Mouse (Mus musculus): ENCODE results near the gene Usp18. TPM values are rescaled to one million over a fixed set of nuclear protein-coding genes. Genes with fewer than 3 reads are reported as not detected.

Gene Usp18
- total RNA-seq (2015; ENCODE audit: low replicate concordance) (23.1 and 29.3 TPM in 2 replicates), total RNA-seq (2017; ENCODE audit: low replicate concordance) (19.1 and 26.8 TPM in 2 replicates)

GRCm38 (mm10) chr6:121245127-121246036 is at the start of gene Usp18:
TSS of gene Usp18 (plus strand) at chr6:121245906.
- ATAC-seq (replicated peaks; ENCODE audit: low FRiP score, poor library complexity, severe bottlenecking): peak; percentile 97

- no peak for ATAC-seq (replicated peaks; ENCODE audit: low FRiP score, poor library complexity, severe bottlenecking)
These were observed 47.8 kb upstream of the Usp18 start for GRCm38 (mm10) chr6:121197807-121198365.

GRCm38 (mm10) chr6:121200458-121200857 is 45.2 kb upstream of the Usp18 start:
- no peak for ATAC-seq (replicated peaks; ENCODE audit: low FRiP score, poor library complexity, severe bottlenecking)

DNA sequence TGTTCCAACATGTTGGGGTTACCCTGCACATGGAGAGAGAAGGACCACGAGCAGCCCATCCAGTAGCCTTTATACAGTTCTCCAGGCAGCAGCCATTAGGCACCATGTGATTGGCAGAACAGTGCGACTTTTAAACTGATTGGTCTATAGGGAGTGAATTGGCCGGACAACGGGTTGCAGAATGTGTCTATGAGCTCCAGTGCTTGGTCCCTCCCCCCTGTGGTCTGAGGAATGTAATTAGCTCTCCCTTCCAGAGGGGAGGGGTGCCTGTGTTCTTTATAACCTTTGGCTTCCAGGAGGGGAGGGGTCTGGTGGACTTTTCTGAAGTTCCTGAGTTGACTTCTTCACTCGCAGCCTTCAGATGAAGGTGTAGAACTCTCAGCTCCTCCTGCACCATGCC is 43.7 kb upstream of the Usp18 start:
- ATAC-seq (replicated peaks; ENCODE audit: low FRiP score, poor library complexity, severe bottlenecking): no peak

- no peak for ATAC-seq (replicated peaks; ENCODE audit: low FRiP score, poor library complexity, severe bottlenecking)
These were observed 39.2 kb upstream of the Usp18 start for GRCm38 (mm10) chr6:121206481-121206880.

DNA sequence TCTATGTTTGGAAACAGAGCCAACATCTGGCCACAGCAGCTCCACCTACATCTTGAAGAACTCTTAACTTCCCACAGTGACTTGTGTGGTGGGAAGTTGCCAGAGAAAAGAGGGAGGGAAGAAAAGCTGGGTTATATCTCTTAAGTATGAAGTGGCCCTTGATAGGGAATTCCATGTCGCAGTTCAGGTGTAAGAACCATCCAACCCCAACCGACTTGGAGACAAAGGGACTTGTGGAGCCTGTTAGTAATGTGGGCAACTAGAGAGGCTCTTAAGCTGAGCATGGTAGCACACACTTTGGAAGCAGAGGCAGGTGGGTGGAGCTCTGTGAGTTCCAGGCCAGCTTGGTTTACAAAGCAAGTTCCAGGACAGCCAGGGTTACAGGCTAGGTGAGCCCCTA is 36.1 kb upstream of the Usp18 start:
- ATAC-seq (replicated peaks; ENCODE audit: low FRiP score, poor library complexity, severe bottlenecking): no peak

- no peak for ATAC-seq (replicated peaks; ENCODE audit: low FRiP score, poor library complexity, severe bottlenecking)
These were observed 35.4 kb upstream of the Usp18 start, which contains the start of gene Tuba8 for GRCm38 (mm10) chr6:121210149-121210925. TSS of gene Tuba8 (plus strand) at chr6:121210696.

GRCm38 (mm10) chr6:121210926-121211289 is 34.8 kb upstream of the Usp18 start:
- ATAC-seq (replicated peaks; ENCODE audit: low FRiP score, poor library complexity, severe bottlenecking): no peak

- no peak for ATAC-seq (replicated peaks; ENCODE audit: low FRiP score, poor library complexity, severe bottlenecking)
These were observed 34.0 kb upstream of the Usp18 start for GRCm38 (mm10) chr6:121211743-121212142.

- no peak for ATAC-seq (replicated peaks; ENCODE audit: low FRiP score, poor library complexity, severe bottlenecking)
These were observed 32.7 kb upstream of the Usp18 start for GRCm38 (mm10) chr6:121212988-121213387.

DNA sequence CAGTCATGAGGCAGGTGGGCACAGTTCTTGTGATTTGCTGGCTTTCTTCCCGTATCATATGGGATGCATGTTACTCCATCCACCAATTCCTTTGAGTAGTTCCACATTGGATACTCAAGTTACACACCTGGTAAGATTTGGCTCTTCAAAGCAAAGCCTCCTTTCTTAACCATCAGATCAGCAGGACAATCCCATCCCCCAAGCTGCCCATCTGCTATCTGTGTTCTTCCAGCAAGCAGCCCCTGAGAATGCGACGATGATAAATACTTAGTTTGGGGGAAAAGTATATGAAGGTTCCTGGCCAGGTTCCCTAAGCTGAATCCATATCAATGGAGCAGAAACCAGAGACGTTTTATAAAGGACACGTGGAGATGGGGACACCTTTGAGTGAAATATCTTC is 31.5 kb upstream of the Usp18 start:
- ATAC-seq (replicated peaks; ENCODE audit: low FRiP score, poor library complexity, severe bottlenecking): no peak

DNA sequence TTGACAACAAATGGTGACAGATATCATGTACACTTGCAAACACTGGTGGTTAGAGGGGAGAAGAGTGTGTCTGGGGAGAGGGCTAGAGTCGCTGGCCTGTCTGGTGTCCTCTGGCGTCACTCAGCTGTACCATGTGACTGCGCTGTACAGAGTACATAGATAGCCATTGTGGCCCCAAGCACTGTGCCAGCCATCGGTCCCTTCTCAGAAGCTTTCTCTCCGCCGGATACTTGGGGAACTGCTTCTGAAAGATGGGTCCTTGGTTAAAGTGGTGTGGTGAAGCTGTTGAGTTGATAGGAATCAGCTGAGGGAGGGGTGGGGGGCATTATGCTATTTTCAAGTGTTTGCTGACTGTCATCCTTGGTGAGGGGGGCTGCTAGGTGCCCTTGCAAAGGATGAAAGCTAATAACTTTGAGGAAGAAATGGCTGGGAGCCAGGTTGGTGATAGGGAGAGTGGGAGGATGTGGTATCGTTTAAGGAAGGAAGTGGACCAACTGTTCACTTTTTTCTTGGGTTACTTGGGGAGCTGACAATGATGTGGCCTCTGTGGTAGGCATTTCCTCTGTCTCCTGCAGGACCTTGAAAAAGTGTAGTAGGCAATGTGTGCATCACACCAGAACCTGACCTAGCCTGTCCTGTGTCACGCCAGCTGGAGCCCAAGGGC is 30.9 kb upstream of the Usp18 start:
- ATAC-seq (replicated peaks; ENCODE audit: low FRiP score, poor library complexity, severe bottlenecking): no peak

DNA sequence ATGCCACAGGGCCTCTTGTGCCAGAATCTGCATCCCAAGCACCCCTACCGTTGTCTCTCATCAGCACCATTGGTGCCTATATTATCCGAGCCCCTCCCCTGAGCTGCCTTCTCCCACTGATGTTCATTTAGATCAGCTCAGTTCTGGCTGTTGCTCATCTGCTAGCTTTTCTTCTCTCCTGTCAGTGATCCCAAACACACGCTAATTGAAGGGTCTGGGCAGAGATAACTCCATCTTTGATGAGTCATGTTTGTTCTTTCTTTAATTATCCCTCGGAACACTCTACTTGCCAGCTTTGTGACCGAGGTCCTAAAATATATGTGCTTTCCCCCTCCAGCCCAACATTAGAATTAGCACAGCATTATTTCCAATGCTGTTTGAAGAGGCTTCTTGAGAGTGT is 30.4 kb upstream of the Usp18 start:
- ATAC-seq (replicated peaks; ENCODE audit: low FRiP score, poor library complexity, severe bottlenecking): no peak

- ATAC-seq (replicated peaks; ENCODE audit: low FRiP score, poor library complexity, severe bottlenecking): no peak
These were observed 29.8 kb upstream of the Usp18 start for GRCm38 (mm10) chr6:121215896-121216295.

GRCm38 (mm10) chr6:121216589-121217255 is 29.0 kb upstream of the Usp18 start:
- no peak for ATAC-seq (replicated peaks; ENCODE audit: low FRiP score, poor library complexity, severe bottlenecking)

DNA sequence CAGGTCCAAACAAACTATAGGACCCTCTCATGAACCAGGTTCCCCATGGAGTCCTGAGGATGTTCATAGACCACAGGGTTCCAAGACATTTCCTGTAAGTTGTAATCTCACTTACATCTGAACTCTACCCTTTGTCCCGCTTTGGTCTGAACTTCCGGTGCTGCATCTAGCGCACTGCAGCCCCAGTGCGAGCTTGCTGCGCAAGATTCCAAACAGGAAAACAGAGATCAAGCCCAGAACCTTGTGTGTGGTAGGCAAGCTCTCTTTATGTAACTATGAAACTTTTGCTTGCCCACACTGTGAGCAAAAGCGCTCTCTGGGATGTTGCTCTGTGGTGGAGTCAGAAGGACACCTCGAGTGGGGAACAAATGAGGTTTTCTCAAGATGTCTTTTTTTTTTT is 27.7 kb upstream of the Usp18 start:
- no peak for ATAC-seq (replicated peaks; ENCODE audit: low FRiP score, poor library complexity, severe bottlenecking)

GRCm38 (mm10) chr6:121219406-121219805 is 26.3 kb upstream of the Usp18 start:
- ATAC-seq (replicated peaks; ENCODE audit: low FRiP score, poor library complexity, severe bottlenecking): no peak

- ATAC-seq (replicated peaks; ENCODE audit: low FRiP score, poor library complexity, severe bottlenecking): no peak
These were observed 25.5 kb upstream of the Usp18 start for GRCm38 (mm10) chr6:121220181-121220580.

GRCm38 (mm10) chr6:121221876-121222597 is 23.7 kb upstream of the Usp18 start:
- no peak for ATAC-seq (replicated peaks; ENCODE audit: low FRiP score, poor library complexity, severe bottlenecking)
